Mouse (Mus musculus) CH12.LX (cell line): ENCODE measurements at regions not wholly inside any gene's neighbourhood (a gene's known extent, or its start where the extent isn't known, plus 50 kb on each side); places are given as distances from the start of the nearest gene placed in this dataset.

Source experiments
- BHLHE40 ChIP-seq: IDR thresholded peaks from 2 replicates; pipeline ENCODE4 v1.6.1; 2011; ENCODE audit warnings: mild to moderate bottlenecking, low read depth, low read length, improper control_type of control experiment
- CHD2 ChIP-seq: IDR thresholded peaks from 2 replicates; pipeline ENCODE4 v1.6.1; 2011; ENCODE audit warnings: low read length, improper control_type of control experiment
- CTCF ChIP-seq, 2 experiments: IDR thresholded peaks in 1 of 2; conservative IDR thresholded peaks in 1 of 2; 2 replicates each; pipeline ENCODE4 v1.5.1; 2011 to 2012; ENCODE audit warnings: low read depth in 2 of 2, low read length in 2 of 2, improper control_type of control experiment in 1 of 2, inconsistent platforms in 1 of 2, mild to moderate bottlenecking in 1 of 2, moderate library complexity in 1 of 2
- ELF1 ChIP-seq: IDR thresholded peaks from 2 replicates; pipeline ENCODE4 v1.6.1; 2014; ENCODE audit warnings: low read depth, mild to moderate bottlenecking, inconsistent platforms, low read length, improper control_type of control experiment
- GABPA ChIP-seq: IDR thresholded peaks from 2 replicates; pipeline ENCODE4 v1.6.1; 2012; ENCODE audit warnings: low read depth, low read length, improper control_type of control experiment, inconsistent platforms; ENCODE audit not compliant: insufficient replicate concordance
- HCFC1 ChIP-seq: IDR thresholded peaks from 2 replicates; pipeline ENCODE4 v1.6.1; 2012; ENCODE audit warnings: low read depth, mild to moderate bottlenecking, inconsistent platforms, low read length, improper control_type of control experiment
- JUN ChIP-seq: IDR thresholded peaks from 2 replicates; pipeline ENCODE4 v1.6.1; 2011; ENCODE audit warnings: low read depth, mild to moderate bottlenecking, low read length, improper control_type of control experiment, moderate library complexity; ENCODE audit not compliant: insufficient read depth
- MAFK ChIP-seq: IDR thresholded peaks from 2 replicates; pipeline ENCODE4 v1.6.1; 2011; ENCODE audit warnings: low read length, improper control_type of control experiment; ENCODE audit not compliant: insufficient replicate concordance
- POLR2A ChIP-seq: IDR thresholded peaks from 2 replicates; pipeline ENCODE4 v1.6.1; 2011; ENCODE audit warnings: low read depth, mild to moderate bottlenecking, improper control_type of control experiment, low read length
- RAD21 ChIP-seq: IDR thresholded peaks from 2 replicates; pipeline ENCODE4 v1.6.1; 2011; ENCODE audit warnings: low read depth, mild to moderate bottlenecking, low read length, improper control_type of control experiment, moderate library complexity
- SMC3 ChIP-seq: IDR thresholded peaks from 2 replicates; pipeline ENCODE4 v1.6.1; 2011; ENCODE audit warnings: low read depth, low read length, improper control_type of control experiment
- USF1 ChIP-seq: IDR thresholded peaks from 2 replicates; pipeline ENCODE4 v1.6.1; 2014; ENCODE audit warnings: low read depth, mild to moderate bottlenecking, inconsistent platforms, low read length, improper control_type of control experiment
- ZKSCAN1 ChIP-seq: IDR thresholded peaks from 2 replicates; pipeline ENCODE4 v1.6.1; 2012; ENCODE audit warnings: low read depth, inconsistent platforms, low read length, improper control_type of control experiment, borderline replicate concordance
- ZNF384 ChIP-seq: IDR thresholded peaks from 2 replicates; pipeline ENCODE4 v1.6.1; 2012; ENCODE audit warnings: low read depth, low read length, improper control_type of control experiment, inconsistent platforms

- no peak for TF ChIP-seq GABPA
- no peak for TF ChIP-seq BHLHE40
- TF ChIP-seq RAD21, result no peak
- no peak for TF ChIP-seq POLR2A
- no peak for TF ChIP-seq ELF1
- TF ChIP-seq MAFK, result no peak
- TF ChIP-seq CTCF (conservative IDR thresholded peaks at IDR 0.05 in 1 of 2, IDR thresholded peaks at IDR 0.05 in 1 of 2; ENCODE audit: low read depth in 2 of 2, low read length in 2 of 2), result no peak
- TF ChIP-seq ZKSCAN1, result no peak
- no peak for TF ChIP-seq CHD2
- no peak for TF ChIP-seq ZNF384
- TF ChIP-seq SMC3, result no peak
- no peak for TF ChIP-seq JUN
- no peak for TF ChIP-seq USF1
- no peak for TF ChIP-seq HCFC1
These were observed 94.0 kb downstream of the Anxa5 start for GRCm38 (mm10) chr3:36381621-36382193.
